Mouse (Mus musculus) lung, embryonic 14.5 days (tissue): ENCODE data around the gene Nck1. TPM values are rescaled to one million over a fixed set of nuclear protein-coding genes. Genes with fewer than 3 reads are reported as not detected.

Experiments
- ATAC-seq: fragments of 200-750 bp; cut with Nextera tagmentation; 2 replicates; pipeline ENCODE4 v1.8.0; 2017; ENCODE audit warnings: mild to moderate bottlenecking, moderate TSS enrichment, moderate library complexity; ENCODE audit not compliant: insufficient read depth
- DNase-seq: peaks from one replicate; pipeline ENCODE4 v3.0.0-alpha.2; 2015
- H3K27ac ChIP-seq: fragments of 300-500 bp; sonication (generic); 2 replicates; pipeline ENCODE4 v1.5.1; 2014; ENCODE audit warnings: low read depth, mild to moderate bottlenecking, moderate library complexity
- H3K27me3 ChIP-seq: fragments of 300-500 bp; sonication (generic); 2 replicates; pipeline ENCODE4 v1.6.1; 2014; ENCODE audit warnings: low read length, control low read depth; ENCODE audit not compliant: insufficient read depth
- H3K36me3 ChIP-seq: fragments of 300-500 bp; sonication (generic); 2 replicates; pipeline ENCODE4 v1.6.1; 2014; ENCODE audit warnings: control low read depth; ENCODE audit not compliant: insufficient read depth
- H3K4me1 ChIP-seq: fragments of 300-500 bp; sonication (generic); 2 replicates; pipeline ENCODE4 v1.6.1; 2014; ENCODE audit warnings: antibody characterized with exemption, control low read depth; ENCODE audit not compliant: insufficient read depth
- H3K4me2 ChIP-seq: fragments of 300-500 bp; sonication (generic); 2 replicates; pipeline ENCODE4 v1.6.1; 2014; ENCODE audit warnings: mild to moderate bottlenecking
- H3K4me3 ChIP-seq: fragments of 300-500 bp; sonication (generic); 2 replicates; pipeline ENCODE4 v1.5.1; 2014; ENCODE audit warnings: low read depth, low read length
- H3K9ac ChIP-seq: fragments of 300-500 bp; sonication (generic); 2 replicates; pipeline ENCODE4 v1.6.1; 2014
- H3K9me3 ChIP-seq: fragments of 300-500 bp; sonication (generic); 2 replicates; pipeline ENCODE4 v1.6.1; 2016; ENCODE audit warnings: low read depth, low read length, control low read depth
- CTCF ChIP-seq: IDR thresholded peaks from 2 replicates; pipeline ENCODE4 v1.5.1; 2016; ENCODE audit warnings: antibody characterized with exemption, low read depth
- WGBS: fragments of 180-500 bp; shearing (Covaris S2); extraction: QIAGEN DNeasy Blood & Tissue Kit; methylation state at CpG from one replicate; pipeline ENCODE4 v1.1.7; 2014; 5-methylcytosine and 5-hydroxymethylcytosine counted together
- polyA plus RNA-seq: library from polyadenylated mRNA; unstranded; fragments of >200 nt; fragmentation: Nextera tagmentation; extraction: Ambion mirVana; gene quantifications from 2 replicates; pipeline ENCODE4 v1.2.1, GENCODE M21; 2014

Nck1 gene
- polyA plus RNA-seq, 1 experiment from 2014 or later = 71.3 TPM

GRCm38 (mm10) chr9:100505498-100505897 lies 40.4 kb downstream of the Nck1 start:
- Histone ChIP-seq H3K27ac (no peak overlapping the region), H3K4me2 (0 out of 2 replicates have a peak overlapping the region, but pooled peaks have one; percentile 15)

GRCm38 (mm10) chr9:100493611-100494261 lies 52.2 kb downstream of the Nck1 start:
- no peak overlapping the region for H3K4me2 ChIP-seq
- no peak overlapping the region for H3K9ac ChIP-seq
- no peaks in the 10 kb centered on the region for H3K9me3 ChIP-seq
- ATAC-seq (no peak), DNase-seq (no peak)
- TF ChIP-seq CTCF = no peak
- H3K27me3 ChIP-seq = no peaks in the 10 kb centered on the region
- 85% methylated on average over 5 of the region's 5 CpGs for WGBS
- H3K4me3 ChIP-seq = no peak overlapping the region
- H3K36me3 ChIP-seq = peaks cover 18% of the 10 kb centered on the region; the same call in 1 of the 2 replicates
- no peak overlapping the region for H3K27ac ChIP-seq
- no peaks in the 10 kb centered on the region for H3K4me1 ChIP-seq

More at GRCm38 (mm10) chr9:100505498-100505897, 40.4 kb downstream of the Nck1 start:
- ATAC-seq (no peak), DNase-seq (no peak)
- no peak overlapping the region for H3K9ac ChIP-seq
- 87% methylated on average over 4 of the region's 4 CpGs for WGBS
- TF ChIP-seq CTCF = no peak
- 0 out of 2 replicates have a peak, but pooled peaks cover 3% of the 10 kb centered on the region for H3K36me3 ChIP-seq
- no peaks in the 10 kb centered on the region for H3K4me1 ChIP-seq
- H3K9me3 ChIP-seq = no peaks in the 10 kb centered on the region
- H3K27me3 ChIP-seq = no peaks in the 10 kb centered on the region
- no peak overlapping the region for H3K4me3 ChIP-seq

- no peak overlapping the region for H3K4me2 ChIP-seq
- no peak for TF ChIP-seq CTCF
- H3K36me3 ChIP-seq = peaks cover 10% of the 10 kb centered on the region; the same call in 1 of the 2 replicates
- H3K4me1 ChIP-seq = no peaks in the 10 kb centered on the region
- ATAC-seq (no peak), DNase-seq (no peak)
- no peaks in the 10 kb centered on the region for H3K9me3 ChIP-seq
- WGBS = 94% methylated on average over 1 of the region's 1 CpGs
- H3K4me3 ChIP-seq = no peak overlapping the region
- no peak overlapping the region for H3K27ac ChIP-seq
- no peak overlapping the region for H3K9ac ChIP-seq
- H3K27me3 ChIP-seq = no peaks in the 10 kb centered on the region
Observed at GRCm38 (mm10) chr9:100491424-100491823, 54.5 kb downstream of the Nck1 start.

- TF ChIP-seq CTCF = no peak
- Histone ChIP-seq H3K4me1 (no peaks in the 10 kb centered on the region), H3K27me3 (no peaks in the 10 kb centered on the region), H3K9ac (no peak overlapping the region), H3K4me3 (no peak overlapping the region), H3K9me3 (no peaks in the 10 kb centered on the region), H3K4me2 (no peak overlapping the region), H3K27ac (no peak overlapping the region), H3K36me3 (peaks cover 6% of the 10 kb centered on the region; the same call in 1 of the 2 replicates)
- 90% methylated on average over 6 of the region's 6 CpGs for WGBS
- DNase-seq = no peak
- ATAC-seq = no peak
Observed at GRCm38 (mm10) chr9:100488969-100489368, 57.0 kb downstream of the Nck1 start.

GRCm38 (mm10) chr9:100488056-100488713 lies 57.7 kb downstream of the Nck1 start:
- no peak overlapping the region for H3K27ac ChIP-seq
- H3K4me3 ChIP-seq = no peak overlapping the region
- no peaks in the 10 kb centered on the region for H3K27me3 ChIP-seq
- TF ChIP-seq CTCF = no peak
- ATAC-seq (peak; percentile 49; the same call in 1 of the 2 replicates), DNase-seq (no peak)
- H3K36me3 ChIP-seq = peaks cover 6% of the 10 kb centered on the region; the same call in 1 of the 2 replicates
- H3K9me3 ChIP-seq = no peaks in the 10 kb centered on the region
- H3K4me1 ChIP-seq = no peaks in the 10 kb centered on the region
- H3K9ac ChIP-seq = no peak overlapping the region
- WGBS = 42% methylated on average over 7 of the region's 7 CpGs
- H3K4me2 ChIP-seq = no peak overlapping the region

- Histone ChIP-seq H3K36me3 (peaks cover 6% of the 10 kb centered on the region; the same call in 1 of the 2 replicates), H3K9ac (no peak within 1 kb of the TSS), H3K4me3 (no peak within 1 kb of the TSS), H3K4me2 (no peak within 1 kb of the TSS), H3K9me3 (no peaks in the 10 kb centered on the region), H3K27me3 (no peaks in the 10 kb centered on the region), H3K4me1 (no peaks in the 10 kb centered on the region), H3K27ac (no peak within 1 kb of the TSS)
- ATAC-seq (no peak), DNase-seq (no peak)
- WGBS = 79% methylated on average over 5 of the region's 5 CpGs
- TF ChIP-seq CTCF = no peak
Observed at GRCm38 (mm10) chr9:100486431-100486830, 59.5 kb downstream of the Nck1 start, which contains the start of gene Il20rb. Il20rb (minus strand) TSS chr9:100486788.

- H3K9me3 ChIP-seq = no peaks in the 10 kb centered on the region
- no peak for DNase-seq
- H3K4me3 ChIP-seq = no peak overlapping the region
- H3K27ac ChIP-seq = no peak overlapping the region
- no peak for TF ChIP-seq CTCF
- H3K9ac ChIP-seq = no peak overlapping the region
- WGBS = 81% methylated on average over 5 of the region's 5 CpGs
- no peaks in the 10 kb centered on the region for H3K4me1 ChIP-seq
- H3K36me3 ChIP-seq = no peaks in the 10 kb centered on the region
- H3K4me2 ChIP-seq = no peak overlapping the region
- no peaks in the 10 kb centered on the region for H3K27me3 ChIP-seq
- no peak for ATAC-seq
Observed at GRCm38 (mm10) chr9:100483318-100483717, 62.6 kb downstream of the Nck1 start.
